Mouse (Mus musculus): Measurements from ENCODE around the gene Asb4.

DNA sequence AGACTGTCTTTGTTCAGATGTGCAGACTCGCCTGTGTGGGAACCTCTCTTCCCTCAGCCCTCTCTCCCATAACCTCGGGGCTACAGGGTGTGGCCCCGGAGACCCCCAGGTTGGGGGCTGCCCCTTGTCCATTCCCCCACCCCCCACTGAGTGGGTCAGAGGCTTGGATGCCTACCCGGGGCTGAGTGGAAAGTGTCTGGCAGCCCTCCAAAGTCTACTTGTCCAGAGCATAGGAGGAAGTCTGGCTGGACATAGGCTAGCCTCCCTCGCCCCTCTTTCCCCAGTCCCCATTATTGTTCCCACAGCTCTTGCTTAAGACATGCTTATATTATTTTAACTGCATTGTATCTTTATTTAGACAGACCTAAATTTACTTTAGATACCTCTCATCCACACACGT is 38.9 kb upstream of the Asb4 start:
- TF ChIP-seq CTCF (IDR thresholded peaks at IDR 0.05; ENCODE audit: control insufficient read depth, insufficient read depth, insufficient read length), result no peak
- TF ChIP-seq MYOD1 (IDR thresholded peaks at IDR 0.05; ENCODE audit: control insufficient read depth, insufficient read length, low read depth), result no peak
- no peak for TF ChIP-seq CEBPB (IDR thresholded peaks at IDR 0.05; ENCODE audit: low read depth)
- no peak for TF ChIP-seq USF1 (IDR thresholded peaks at IDR 0.05; ENCODE audit: low read depth)
- TF ChIP-seq FOSL1 (IDR thresholded peaks at IDR 0.05; ENCODE audit: insufficient read depth, low read length, poor library complexity, severe bottlenecking), result no peak
- no peak for TF ChIP-seq MAX (IDR thresholded peaks at IDR 0.05)
- no peak for TF ChIP-seq MYOG (IDR thresholded peaks at IDR 0.05; ENCODE audit: control insufficient read depth, extremely low read depth, insufficient read length)
